Mouse (Mus musculus): ENCODE results near the gene Zdhhc6. TPM values are rescaled to one million over a fixed set of nuclear protein-coding genes. Genes with fewer than 3 reads are reported as not detected.

Zdhhc6 gene
- total and polyA plus RNA-seq, 3 experiments = 33.8 to 62.8 (median 50.4) TPM

- DNase-seq (ENCODE audit: low spot score) (peak; percentile 69), ATAC-seq (ENCODE audit: extremely low read depth, insufficient number of reproducible peaks, low FRiP score, poor library complexity, severe bottlenecking) (peak; percentile 54)
- no peaks in the 10 kb centered on the region for H3K9me3 ChIP-seq (replicated peaks)
- no peak for TF ChIP-seq TAL1 (conservative IDR thresholded peaks at IDR 0.05; ENCODE audit: low read depth, low read length)
- TF ChIP-seq GATA1 (IDR thresholded peaks at IDR 0.05; ENCODE audit: borderline replicate concordance, low read length) = no peak
- no peak for TF ChIP-seq CTCF (IDR thresholded peaks at IDR 0.05; ENCODE audit: low read depth, low read length)
- TF ChIP-seq POLR2AphosphoS5 (IDR thresholded peaks at IDR 0.05; ENCODE audit: insufficient replicate concordance, low read depth, low read length) = no peak; the same call in 1 of the 2 replicates
- TF ChIP-seq GATA2 (IDR thresholded peaks at IDR 0.05; ENCODE audit: borderline replicate concordance, low read depth, low read length) = no peak
- H3K36me3 ChIP-seq (replicated peaks) = peaks cover 30% of the 10 kb centered on the region
- H3K4me3 ChIP-seq (ENCODE audit: low read depth, low read length) = peak overlapping the region; percentile 92
- peaks cover 61% of the 10 kb centered on the region for H3K4me1 ChIP-seq (ENCODE audit: insufficient read depth, low read depth, low read length)
- peaks cover 16% of the 10 kb centered on the region for H3K27me3 ChIP-seq (ENCODE audit: insufficient read depth, low read length)
Observed at GRCm38 (mm10) chr19:55253570-55254441, 62.0 kb downstream of the Zdhhc6 start.

- peaks cover 19% of the 10 kb centered on the region for H3K27me3 ChIP-seq (ENCODE audit: insufficient read depth, low read length)
- ATAC-seq (ENCODE audit: extremely low read depth, insufficient number of reproducible peaks, low FRiP score, poor library complexity, severe bottlenecking) (no peak), DNase-seq (ENCODE audit: low spot score) (peak; percentile 45)
- TF ChIP-seq TAL1 (conservative IDR thresholded peaks at IDR 0.05; ENCODE audit: low read depth, low read length) = no peak
- no peak for TF ChIP-seq GATA2 (IDR thresholded peaks at IDR 0.05; ENCODE audit: borderline replicate concordance, low read depth, low read length)
- TF ChIP-seq CTCF (IDR thresholded peaks at IDR 0.05; ENCODE audit: low read depth, low read length) = no peak
- TF ChIP-seq POLR2AphosphoS5 (IDR thresholded peaks at IDR 0.05; ENCODE audit: insufficient replicate concordance, low read depth, low read length) = no peak
- no peak for TF ChIP-seq GATA1 (IDR thresholded peaks at IDR 0.05; ENCODE audit: borderline replicate concordance, low read length)
- H3K36me3 ChIP-seq (replicated peaks) = peaks cover 24% of the 10 kb centered on the region
- peak overlapping the region; percentile 92 for H3K4me3 ChIP-seq (ENCODE audit: low read depth, low read length)
- peaks cover 55% of the 10 kb centered on the region for H3K4me1 ChIP-seq (ENCODE audit: insufficient read depth, low read depth, low read length)
- H3K9me3 ChIP-seq (replicated peaks) = no peaks in the 10 kb centered on the region
Observed at GRCm38 (mm10) chr19:55253239-55253569, 62.6 kb downstream of the Zdhhc6 start.

- TF ChIP-seq TAL1 (conservative IDR thresholded peaks at IDR 0.05; ENCODE audit: low read depth, low read length) (no peak), GATA1 (IDR thresholded peaks at IDR 0.05; ENCODE audit: borderline replicate concordance, low read length) (no peak), CTCF (IDR thresholded peaks at IDR 0.05; ENCODE audit: low read depth, low read length) (no peak), POLR2AphosphoS5 (IDR thresholded peaks at IDR 0.05; ENCODE audit: insufficient replicate concordance, low read depth, low read length) (no peak), GATA2 (IDR thresholded peaks at IDR 0.05; ENCODE audit: borderline replicate concordance, low read depth, low read length) (no peak)
- no peak within 1 kb of the TSS; the same call in 1 of the 2 replicates for H3K4me3 ChIP-seq (ENCODE audit: low read depth, low read length)
- H3K36me3 ChIP-seq (replicated peaks) = peaks cover 8% of the 10 kb centered on the region
- DNase-seq (ENCODE audit: low spot score) (peak; percentile 10), ATAC-seq (ENCODE audit: extremely low read depth, insufficient number of reproducible peaks, low FRiP score, poor library complexity, severe bottlenecking) (no peak)
- H3K4me1 ChIP-seq (ENCODE audit: insufficient read depth, low read depth, low read length) = peaks cover 41% of the 10 kb centered on the region
- no peaks in the 10 kb centered on the region for H3K9me3 ChIP-seq (replicated peaks)
- peaks cover 30% of the 10 kb centered on the region for H3K27me3 ChIP-seq (ENCODE audit: insufficient read depth, low read length)
Observed at GRCm38 (mm10) chr19:55251383-55252124, 64.3 kb downstream of the Zdhhc6 start, which contains the start of gene Acsl5. Gene Acsl5 (plus strand): TSS chr19:55251938.

- ATAC-seq (ENCODE audit: extremely low read depth, insufficient number of reproducible peaks, low FRiP score, poor library complexity, severe bottlenecking) (no peak), DNase-seq (ENCODE audit: low spot score) (no peak)
- H3K4me1 ChIP-seq (ENCODE audit: insufficient read depth, low read depth, low read length) = peaks cover 39% of the 10 kb centered on the region
Observed at GRCm38 (mm10) chr19:55250451-55250850, 65.4 kb downstream of the Zdhhc6 start.

GRCm38 (mm10) chr19:55247991-55248520 lies 67.8 kb downstream of the Zdhhc6 start:
- H3K27me3 ChIP-seq (ENCODE audit: insufficient read depth, low read length) = peaks cover 56% of the 10 kb centered on the region
- H3K36me3 ChIP-seq (replicated peaks) = no peaks in the 10 kb centered on the region
- H3K4me1 ChIP-seq (ENCODE audit: insufficient read depth, low read depth, low read length) = peaks cover 21% of the 10 kb centered on the region
- no peaks in the 10 kb centered on the region for H3K9me3 ChIP-seq (replicated peaks)
- no peak overlapping the region for H3K4me3 ChIP-seq (ENCODE audit: low read depth, low read length)
- TF ChIP-seq POLR2AphosphoS5 (IDR thresholded peaks at IDR 0.05; ENCODE audit: insufficient replicate concordance, low read depth, low read length) (no peak), GATA2 (IDR thresholded peaks at IDR 0.05; ENCODE audit: borderline replicate concordance, low read depth, low read length) (no peak), GATA1 (IDR thresholded peaks at IDR 0.05; ENCODE audit: borderline replicate concordance, low read length) (no peak), TAL1 (conservative IDR thresholded peaks at IDR 0.05; ENCODE audit: low read depth, low read length) (no peak), CTCF (IDR thresholded peaks at IDR 0.05; ENCODE audit: low read depth, low read length) (no peak)
- no peak for DNase-seq (ENCODE audit: low spot score)
- no peak for ATAC-seq (ENCODE audit: extremely low read depth, insufficient number of reproducible peaks, low FRiP score, poor library complexity, severe bottlenecking)

More at GRCm38 (mm10) chr19:55250451-55250850, 65.4 kb downstream of the Zdhhc6 start:
- Histone ChIP-seq H3K36me3 (replicated peaks) (peaks cover 2% of the 10 kb centered on the region), H3K4me3 (ENCODE audit: low read depth, low read length) (no peak overlapping the region), H3K27me3 (ENCODE audit: insufficient read depth, low read length) (peaks cover 37% of the 10 kb centered on the region), H3K9me3 (replicated peaks) (no peaks in the 10 kb centered on the region)
- TF ChIP-seq TAL1 (conservative IDR thresholded peaks at IDR 0.05; ENCODE audit: low read depth, low read length) = no peak

GRCm38 (mm10) chr19:55247563-55247962 lies 68.3 kb downstream of the Zdhhc6 start:
- Histone ChIP-seq H3K9me3 (replicated peaks) (no peaks in the 10 kb centered on the region), H3K36me3 (replicated peaks) (no peaks in the 10 kb centered on the region), H3K4me3 (ENCODE audit: low read depth, low read length) (no peak overlapping the region), H3K4me1 (ENCODE audit: insufficient read depth, low read depth, low read length) (peaks cover 17% of the 10 kb centered on the region), H3K27me3 (ENCODE audit: insufficient read depth, low read length) (peaks cover 60% of the 10 kb centered on the region)
- DNase-seq (ENCODE audit: low spot score) (no peak), ATAC-seq (ENCODE audit: extremely low read depth, insufficient number of reproducible peaks, low FRiP score, poor library complexity, severe bottlenecking) (no peak)
- TF ChIP-seq GATA2 (IDR thresholded peaks at IDR 0.05; ENCODE audit: borderline replicate concordance, low read depth, low read length) (no peak), POLR2AphosphoS5 (IDR thresholded peaks at IDR 0.05; ENCODE audit: insufficient replicate concordance, low read depth, low read length) (no peak), TAL1 (conservative IDR thresholded peaks at IDR 0.05; ENCODE audit: low read depth, low read length) (no peak), CTCF (IDR thresholded peaks at IDR 0.05; ENCODE audit: low read depth, low read length) (no peak), GATA1 (IDR thresholded peaks at IDR 0.05; ENCODE audit: borderline replicate concordance, low read length) (no peak)
